Mouse (Mus musculus) layer of hippocampus, postnatal 14 days (tissue): ENCODE data around the gene Hist4h4. TPM values are rescaled to one million over a fixed set of nuclear protein-coding genes. Genes with fewer than 3 reads are reported as not detected.

Source experiments
- DNase-seq, 2 experiments: peaks; one replicate each; pipeline ENCODE4 v3.0.0; 2021 to 2022; ENCODE audit warnings: low spot score in 2 of 2, mixed read lengths in 1 of 2
- microRNA-seq, 2 experiments: library from miRNA; unstranded; fragments of <30 nt; microRNA quantifications; one replicate each; pipeline ENCODE4 v1.2.0; 2021
- total RNA-seq, 2 experiments: library from RNA; stranded (reverse); gene quantifications; 2 replicates each; pipeline ENCODE4 v1.2.3; 2021

The Hist4h4 gene
- total RNA-seq, 2 experiments from 2014 or later: 10.9 to 12.0 TPM

- no peak for DNase-seq
Observed at GRCm38 (mm10) chr6:136789391-136789971, 14.7 kb downstream of the Hist4h4 start.

GRCm38 (mm10) chr6:136782761-136783160, 21.5 kb downstream of the Hist4h4 start:
- no peak for DNase-seq

GRCm38 (mm10) chr6:136782146-136782545, 22.1 kb downstream of the Hist4h4 start:
- no peak for DNase-seq

GRCm38 (mm10) chr6:136781377-136781986, 22.7 kb downstream of the Hist4h4 start, which contains the start of gene Gucy2c:
Gucy2c (minus strand) TSS chr6:136781765.
- no peak for DNase-seq

- no peak for DNase-seq
Observed at GRCm38 (mm10) chr6:136776392-136776791, 27.8 kb downstream of the Hist4h4 start.

- no peak for DNase-seq
Observed at GRCm38 (mm10) chr6:136769859-136770258, 34.4 kb downstream of the Hist4h4 start.

GRCm38 (mm10) chr6:136769143-136769542, 35.1 kb downstream of the Hist4h4 start:
- DNase-seq: no peak

GRCm38 (mm10) chr6:136763912-136764311, 40.3 kb downstream of the Hist4h4 start:
- DNase-seq: no peak

Small RNA genes within 50 kb of the gene (microRNA-seq; reads per million reads assigned to microRNA genes)
- 0 reads per million in 2 experiments for gene Gm44364

Other genes starting within 250 kb of the Hist4h4 start
- under 1 TPM in 1 of 2 experiments, not detected in 1; 0.58 TPM for gene Plbd1, start 142.5 kb downstream of the Hist4h4 start, total RNA-seq
- gene Gucy2c, start 22.6 kb downstream of the Hist4h4 start, total RNA-seq: under 1 TPM; 0.46 to 0.52 TPM
- 10 to 100 TPM; 72.0 to 72.6 TPM for gene H2afj, start 3.8 kb upstream of the Hist4h4 start, total RNA-seq
- 1 to 10 TPM; 2.2 to 4.6 TPM for gene BC049715, start 23.2 kb upstream of the Hist4h4 start, total RNA-seq
- 100 to 1,000 TPM; 123 to 133 TPM for gene Wbp11, start 23.8 kb upstream of the Hist4h4 start, total RNA-seq
- gene Smco3, start 31.0 kb upstream of the Hist4h4 start, total RNA-seq: 1 to 10 TPM; 4.0 to 4.8 TPM
- not detected for gene Art4, start 53.3 kb upstream of the Hist4h4 start, total RNA-seq
- 10 to 100 TPM; 23.2 to 39.5 TPM for gene Mgp, start 71.4 kb upstream of the Hist4h4 start, total RNA-seq
- 1 to 10 TPM in 1 of 2 experiments, under 1 TPM in 1; 0.69 to 1.1 TPM for gene Erp27, start 117.8 kb upstream of the Hist4h4 start, total RNA-seq
- 1 to 10 TPM; 1.2 to 1.8 TPM for gene Pde6h, start 119.4 kb upstream of the Hist4h4 start, total RNA-seq
- 10 to 100 TPM; 12.4 to 12.6 TPM for gene Arhgdib, start 137.5 kb upstream of the Hist4h4 start, total RNA-seq